Mouse (Mus musculus): ENCODE results near the gene Tet3. TPM values are rescaled to one million over a fixed set of nuclear protein-coding genes. Genes with fewer than 3 reads are reported as not detected.

Gene Tet3
- total RNA-seq, 2 experiments from 2014 or later, result 79.0 to 79.5 TPM

GRCm38 (mm10) chr6:83416261-83417103 lies 42.4 kb downstream of the Tet3 start:
- DNase-seq (ENCODE audit: low spot score in 2 of 2), result no peak

- DNase-seq (ENCODE audit: low spot score in 2 of 2), result no peak
These were observed 43.4 kb downstream of the Tet3 start for GRCm38 (mm10) chr6:83415356-83415940.

DNA sequence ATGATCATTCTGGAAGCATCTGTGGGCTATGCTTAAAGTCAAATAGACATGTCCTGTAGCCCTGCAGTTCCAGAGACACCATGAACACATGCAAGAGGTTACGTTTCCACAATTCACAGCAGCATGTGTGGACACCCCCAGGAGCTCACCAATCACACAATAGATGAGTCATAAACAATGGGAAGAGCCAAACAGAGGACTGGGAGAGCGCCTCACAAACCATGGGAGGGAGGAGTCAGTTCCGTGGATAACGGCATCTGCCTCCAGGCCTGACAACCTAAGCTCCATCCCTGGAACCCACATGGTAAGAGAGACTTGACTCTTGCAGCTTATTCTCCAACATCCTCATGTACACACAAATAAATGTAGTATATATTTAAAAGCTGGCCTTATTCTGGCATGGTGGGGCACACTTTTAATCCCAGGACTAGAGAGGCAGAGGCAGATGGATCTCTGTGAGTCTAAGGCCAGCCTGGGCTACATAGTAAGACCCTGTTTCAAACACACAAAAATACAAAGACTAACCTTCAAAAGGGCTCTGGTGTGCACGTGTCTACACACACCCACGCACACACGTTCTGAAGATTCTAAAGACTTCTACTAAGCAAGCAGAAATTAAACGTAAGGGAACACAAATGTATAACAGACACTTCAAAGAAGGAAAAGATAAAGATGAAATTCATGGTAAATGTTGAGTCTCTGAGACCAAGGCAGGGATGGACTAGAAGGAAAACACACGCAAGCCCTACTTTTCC lies 44.1 kb downstream of the Tet3 start:
- no peak for DNase-seq (ENCODE audit: low spot score in 2 of 2)

DNA sequence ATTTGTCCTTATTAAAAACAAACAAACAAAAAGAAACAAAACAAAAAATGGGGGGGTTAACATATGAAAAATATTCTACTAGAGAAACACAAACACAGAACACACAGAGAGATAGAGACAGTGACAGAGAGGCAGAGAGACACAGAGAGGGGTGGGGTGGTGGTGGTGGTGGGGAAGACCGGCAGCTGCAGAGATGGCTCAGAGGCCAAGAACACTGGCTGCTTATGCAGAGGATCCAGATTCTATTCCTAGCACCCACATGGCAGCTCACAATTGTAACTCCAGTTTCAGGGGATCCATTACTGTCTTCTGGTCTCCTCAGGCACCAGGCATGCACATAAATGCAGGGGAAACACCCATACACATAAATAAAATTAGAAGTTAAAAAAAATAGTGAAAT lies 45.2 kb downstream of the Tet3 start:
- DNase-seq (ENCODE audit: low spot score in 2 of 2), result no peak

- DNase-seq (ENCODE audit: low spot score in 2 of 2), result no peak
These were observed 46.0 kb downstream of the Tet3 start for GRCm38 (mm10) chr6:83412854-83413401.

DNA sequence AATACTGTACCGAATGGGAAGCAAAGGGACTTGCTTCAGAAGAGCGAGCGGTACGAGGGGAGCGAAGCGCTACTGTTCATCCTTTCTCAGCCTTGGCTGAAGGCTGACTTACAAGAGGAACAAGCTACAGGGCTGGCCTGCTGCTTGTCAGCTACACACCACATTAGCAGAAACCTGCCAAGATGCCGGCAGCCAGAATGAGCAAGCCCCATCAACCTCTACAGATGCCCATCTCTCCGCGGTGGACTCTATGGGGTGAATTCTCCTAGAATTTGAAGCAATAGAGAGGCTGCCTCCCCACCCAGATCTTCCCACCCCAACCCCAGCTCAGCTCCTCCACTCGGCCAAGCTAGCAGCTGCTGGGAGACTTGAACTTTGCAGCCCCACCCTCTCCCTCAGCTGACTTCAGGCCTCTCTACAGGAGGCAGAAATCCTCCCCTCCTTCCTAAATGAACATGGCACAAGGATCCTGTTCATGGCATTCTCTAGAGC lies 46.5 kb downstream of the Tet3 start:
- no peak for DNase-seq (ENCODE audit: low spot score in 2 of 2)

DNA sequence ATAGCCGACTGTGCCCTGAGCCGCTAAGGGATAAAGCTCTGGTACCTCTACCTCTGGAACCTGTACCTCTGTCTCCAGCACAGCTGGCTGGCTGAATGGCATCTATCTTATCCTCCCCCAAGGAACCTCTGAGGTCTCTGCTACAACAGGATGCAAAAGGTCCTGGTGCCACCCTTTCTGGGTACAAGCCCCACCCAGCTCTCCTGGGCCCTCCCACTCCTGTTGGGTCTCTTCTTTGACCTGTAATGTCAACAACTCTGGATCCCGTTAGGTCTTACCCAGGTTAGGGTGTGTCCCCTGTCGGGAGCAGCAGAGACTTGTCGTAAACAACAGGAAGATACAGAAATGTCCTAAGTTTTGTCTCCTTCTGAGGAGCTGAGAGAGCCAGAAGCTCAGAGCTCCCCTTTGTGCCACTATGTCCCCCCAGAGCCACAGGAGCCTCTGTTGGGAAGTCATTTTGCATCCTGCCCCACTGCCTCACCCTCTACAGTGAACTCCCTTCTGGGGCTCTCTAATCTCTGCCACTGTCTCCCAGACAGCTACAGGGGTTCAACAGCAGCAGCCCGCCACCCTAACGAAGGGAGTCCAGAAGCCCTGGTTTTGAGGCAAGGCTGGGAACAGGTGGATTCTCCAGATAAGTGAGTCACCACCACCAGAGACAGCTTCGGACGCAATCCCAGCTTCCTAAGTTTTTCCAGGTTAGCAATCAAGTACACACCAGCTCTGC lies 47.1 kb downstream of the Tet3 start:
- no peak for DNase-seq (ENCODE audit: low spot score in 2 of 2)

DNA sequence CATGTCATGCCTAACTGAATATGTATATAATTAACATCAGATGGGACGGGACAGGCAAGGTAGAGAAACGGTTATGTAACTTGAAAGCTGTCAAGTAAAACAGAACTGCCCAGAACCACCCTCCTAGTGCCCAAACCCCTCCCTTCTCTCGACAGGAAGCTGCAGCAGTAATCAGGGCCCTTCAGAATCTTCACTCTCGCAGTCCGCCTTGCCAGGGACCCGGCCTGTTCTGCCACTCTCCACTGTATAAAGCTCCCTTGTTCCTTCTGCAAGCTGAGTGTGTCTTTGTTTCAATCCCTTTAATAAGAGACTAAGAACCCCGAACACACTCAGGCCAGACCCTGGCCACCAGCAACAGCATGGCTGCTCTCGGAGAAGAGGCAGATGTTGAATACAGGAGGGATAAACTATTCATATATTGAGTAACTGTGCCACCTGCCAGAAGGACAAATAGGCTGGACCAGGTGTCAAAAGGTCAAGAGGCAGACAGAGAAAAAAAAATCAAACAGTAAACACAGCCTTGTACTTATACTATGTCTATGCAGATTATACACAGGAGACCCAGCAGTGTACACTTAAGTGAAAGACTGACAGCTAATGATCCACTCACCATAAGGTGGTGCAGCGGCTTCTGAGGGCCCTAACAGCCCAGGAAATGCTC lies 48.7 kb downstream of the Tet3 start:
- no peak for DNase-seq (ENCODE audit: low spot score in 2 of 2)

GRCm38 (mm10) chr6:83408510-83408909 lies 50.4 kb downstream of the Tet3 start:
- DNase-seq (ENCODE audit: low spot score in 2 of 2), result no peak

GRCm38 (mm10) chr6:83405511-83406064 lies 53.3 kb downstream of the Tet3 start:
- no peak for DNase-seq (ENCODE audit: low spot score in 2 of 2)

DNA sequence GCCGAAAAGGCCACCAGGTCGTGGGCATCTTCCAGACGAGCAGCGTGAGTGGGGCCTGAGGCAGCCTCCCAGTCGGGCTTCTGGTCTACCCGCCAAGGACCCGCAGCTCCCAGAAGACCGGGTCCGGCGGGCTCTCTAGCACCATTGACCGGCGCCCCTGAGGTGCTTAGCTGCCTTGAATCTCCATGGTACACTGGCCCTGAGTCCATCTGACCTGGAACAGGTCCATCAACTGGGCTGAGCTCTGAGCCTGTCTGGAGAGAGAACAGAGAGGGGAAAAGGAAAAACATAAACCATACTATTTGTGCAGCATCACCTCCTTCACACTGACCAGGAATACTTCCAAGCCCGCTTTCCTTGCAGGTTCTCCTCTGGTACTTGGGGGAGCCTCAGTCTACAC lies 54.3 kb downstream of the Tet3 start:
- DNase-seq (ENCODE audit: low spot score in 2 of 2), result no peak

DNA sequence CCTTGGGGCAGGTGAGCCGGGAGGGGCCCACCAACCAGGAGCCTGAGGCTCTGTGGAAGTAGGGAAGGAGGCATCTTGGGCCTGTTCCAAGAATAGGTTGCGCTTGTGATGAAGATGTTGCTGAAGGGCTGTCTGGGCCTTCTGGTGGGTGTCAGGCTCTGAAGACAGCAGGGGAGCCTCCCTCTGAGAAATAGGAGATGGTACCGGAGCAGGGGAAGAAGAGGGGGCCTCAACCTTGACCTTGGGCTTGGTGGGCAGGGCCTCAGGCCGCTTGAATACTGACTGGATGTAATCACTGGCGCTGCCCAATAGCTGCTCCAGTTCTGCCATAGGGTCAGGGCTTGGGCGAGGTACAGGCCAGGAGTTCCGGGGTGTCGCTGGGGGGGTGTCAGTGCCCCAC lies 55.4 kb downstream of the Tet3 start:
- DNase-seq (ENCODE audit: low spot score in 2 of 2), result no peak

DNA sequence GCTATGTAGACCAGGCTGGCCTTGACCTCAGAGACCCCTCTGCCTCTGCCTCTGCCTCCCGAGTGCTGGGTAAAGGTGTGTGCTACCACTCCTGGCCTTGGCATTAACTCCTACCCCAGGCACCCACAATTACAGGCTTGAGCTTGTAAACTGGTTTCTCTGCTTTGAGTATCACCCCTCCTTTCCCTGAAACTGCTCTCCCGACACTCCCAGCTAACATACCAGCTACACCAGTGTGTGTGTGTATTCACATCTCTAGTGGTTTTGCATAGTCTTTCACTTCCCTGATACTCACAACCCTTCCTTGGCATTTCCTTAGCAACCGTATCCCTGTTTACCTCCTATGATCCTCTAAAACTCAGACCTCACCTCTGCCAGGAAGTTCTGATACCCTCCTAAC lies 59.1 kb downstream of the Tet3 start:
- DNase-seq (ENCODE audit: low spot score in 2 of 2), result no peak

GRCm38 (mm10) chr6:83397728-83398127 lies 61.2 kb downstream of the Tet3 start:
- no peak for DNase-seq (ENCODE audit: low spot score in 2 of 2)

GRCm38 (mm10) chr6:83396711-83397110 lies 62.2 kb downstream of the Tet3 start:
- DNase-seq (ENCODE audit: low spot score in 2 of 2), result no peak

DNA sequence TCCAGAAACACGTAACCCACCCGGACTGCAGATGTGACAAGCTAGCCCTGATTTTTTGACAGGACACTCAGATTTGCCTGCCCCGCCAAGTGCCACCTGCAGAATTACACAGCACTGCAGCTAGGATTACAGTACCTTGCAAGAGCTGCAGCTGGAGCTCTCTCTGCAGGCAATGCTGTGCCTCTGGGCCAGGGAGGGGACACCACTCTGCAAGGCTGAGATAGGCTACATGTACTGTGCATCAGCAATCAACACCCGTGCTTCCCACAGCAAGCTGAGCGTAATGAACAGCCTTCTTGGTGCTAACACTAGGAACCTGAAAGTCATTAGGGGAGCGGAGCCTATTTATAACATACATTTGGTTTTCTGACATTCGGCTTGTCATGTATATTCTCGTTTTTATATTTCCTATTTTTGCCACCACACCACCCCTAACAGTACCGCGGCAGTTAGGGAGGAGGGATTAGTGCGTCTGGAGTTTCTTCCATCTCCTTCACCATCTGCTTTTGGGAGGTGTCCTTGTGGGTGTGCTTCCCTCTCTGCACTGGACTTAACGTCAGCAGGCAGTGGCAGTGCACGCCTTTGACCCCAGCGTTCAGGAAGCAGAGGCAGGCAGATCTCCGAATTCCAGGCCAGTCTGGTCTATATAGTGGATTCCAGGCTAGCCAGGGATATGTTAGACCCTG lies 63.2 kb downstream of the Tet3 start:
- no peak for DNase-seq (ENCODE audit: low spot score in 2 of 2)

GRCm38 (mm10) chr6:83394122-83394521 lies 64.8 kb downstream of the Tet3 start:
- DNase-seq (ENCODE audit: low spot score in 2 of 2), result no peak

- DNase-seq (ENCODE audit: low spot score in 2 of 2), result no peak
These were observed 66.6 kb downstream of the Tet3 start for GRCm38 (mm10) chr6:83392166-83392780.

GRCm38 (mm10) chr6:83385569-83386090 lies 73.3 kb downstream of the Tet3 start:
- DNase-seq (ENCODE audit: low spot score in 2 of 2), result no peak

All from adrenal gland, postnatal 4 days (tissue).